Mouse (Mus musculus) embryonic facial prominence, embryonic 14.5 days (tissue): ENCODE data around the gene Olfr632. TPM values are rescaled to one million over a fixed set of nuclear protein-coding genes. Genes with fewer than 3 reads are reported as not detected.

ENCODE experiments used
- ATAC-seq: fragments of 200-750 bp; cut with Nextera tagmentation; 2 replicates; pipeline ENCODE4 v1.8.0; 2017; ENCODE audit warnings: low read depth, moderate number of reproducible peaks, moderate TSS enrichment
- DNase-seq: peaks from one replicate; pipeline ENCODE4 v3.0.0-alpha.2; 2015; ENCODE audit warnings: low spot score
- H3K27ac ChIP-seq: fragments of 300-500 bp; sonication (generic); replicated peaks from 2 replicates; pipeline ENCODE4 v1.5.1; 2014; ENCODE audit warnings: low read depth, mild to moderate bottlenecking, low read length, moderate library complexity
- H3K27me3 ChIP-seq: fragments of 300-500 bp; sonication (generic); replicated peaks from 2 replicates; pipeline ENCODE4 v1.6.1; 2014; ENCODE audit warnings: low read length; ENCODE audit not compliant: control insufficient read depth, insufficient read depth
- H3K36me3 ChIP-seq: fragments of 300-500 bp; sonication (generic); 2 replicates; pipeline ENCODE4 v1.6.1; 2014; ENCODE audit warnings: low read length, mixed read lengths; ENCODE audit not compliant: control insufficient read depth, insufficient read depth
- H3K4me1 ChIP-seq: fragments of 300-500 bp; sonication (generic); 2 replicates; pipeline ENCODE4 v1.6.1; 2014; ENCODE audit warnings: antibody characterized with exemption, low read length; ENCODE audit not compliant: control insufficient read depth, insufficient read depth
- H3K4me2 ChIP-seq: fragments of 300-500 bp; sonication (generic); 2 replicates; pipeline ENCODE4 v1.6.1; 2014; ENCODE audit warnings: low read depth, mild to moderate bottlenecking, low read length, moderate library complexity, mixed read lengths
- H3K4me3 ChIP-seq: fragments of 300-500 bp; sonication (generic); 2 replicates; pipeline ENCODE4 v1.5.1; 2014; ENCODE audit warnings: low read depth, mild to moderate bottlenecking, low read length
- H3K9ac ChIP-seq: fragments of 300-500 bp; sonication (generic); 2 replicates; pipeline ENCODE4 v1.6.1; 2014; ENCODE audit warnings: low read depth, mild to moderate bottlenecking, low read length, moderate library complexity, mixed read lengths
- H3K9me3 ChIP-seq: fragments of 300-500 bp; sonication (generic); 2 replicates; pipeline ENCODE4 v1.6.1; 2016; ENCODE audit warnings: low read length; ENCODE audit not compliant: control insufficient read depth
- WGBS: fragments of 180-500 bp; shearing (Covaris S2); extraction: QIAGEN DNeasy Blood & Tissue Kit; methylation state at CpG from one replicate; pipeline ENCODE4 v1.1.7; 2014; 5-methylcytosine and 5-hydroxymethylcytosine counted together
- polyA plus RNA-seq: library from polyadenylated mRNA; unstranded; fragments of >200 nt; fragmentation: Nextera tagmentation; extraction: Ambion mirVana; gene quantifications from 2 replicates; pipeline ENCODE4 v1.2.1, GENCODE M21; 2014

Olfr632 gene
- not detected in 2 replicates for polyA plus RNA-seq

DNA sequence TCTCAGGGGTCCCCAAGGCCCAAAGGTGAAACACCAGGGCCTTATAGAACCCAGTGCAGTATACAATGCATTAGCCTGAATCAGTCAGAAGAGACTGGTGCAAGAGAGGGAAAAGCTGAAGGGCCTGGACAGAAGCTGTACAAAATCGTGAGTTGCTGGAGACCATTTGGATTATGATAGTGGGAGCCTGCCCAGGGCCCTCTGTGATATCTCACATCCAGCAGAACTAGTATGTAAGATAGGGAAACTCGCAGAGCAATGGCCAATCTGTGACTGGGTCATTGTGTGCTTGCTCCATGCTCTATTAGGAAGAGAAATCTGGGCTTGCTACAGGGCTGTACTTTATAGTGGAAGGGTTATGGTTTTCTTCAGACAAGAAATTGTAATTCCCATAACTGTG lies at the start of gene Olfr632:
Gene Olfr632, plus strand, starts transcription at position 84 of the 400 bp plus-strand sequence.
- no peak for ATAC-seq
- Histone ChIP-seq H3K4me1 (no peaks in the 10 kb centered on the region), H3K4me3 (no peak within 1 kb of the TSS), H3K9me3 (no peaks in the 10 kb centered on the region), H3K27ac (no peak within 1 kb of the TSS), H3K4me2 (no peak within 1 kb of the TSS), H3K27me3 (no peaks in the 10 kb centered on the region), H3K9ac (no peak within 1 kb of the TSS), H3K36me3 (no peaks in the 10 kb centered on the region)
- 79% methylated on average over 2 of the region's 2 CpGs for WGBS
- DNase-seq = no peak

DNA sequence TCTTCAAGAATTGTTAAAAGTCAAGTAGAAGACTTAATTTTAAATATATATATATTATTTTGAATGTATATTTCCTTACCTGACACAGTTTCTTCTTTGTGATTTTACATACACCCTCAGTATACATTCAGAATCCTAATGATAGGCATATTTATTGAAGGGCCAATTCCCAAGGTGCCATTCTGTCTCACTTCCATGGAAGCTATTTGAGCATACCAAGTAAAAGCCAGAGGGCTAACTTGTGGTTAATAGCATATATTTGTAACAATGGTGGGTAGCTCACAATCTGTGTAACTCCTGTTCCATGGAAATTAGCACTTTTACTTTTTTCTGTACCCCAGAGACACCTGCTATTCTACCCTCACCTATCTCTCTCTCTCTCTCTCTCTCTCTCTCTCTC lies 48.0 kb upstream of the Olfr632 start, which contains the start of gene Olfr66:
Gene Olfr66, minus strand, starts transcription at position 101 of the 400 bp plus-strand sequence.
- no peaks in the 10 kb centered on the region for H3K27me3 ChIP-seq
- H3K9ac ChIP-seq = no peak within 1 kb of the TSS
- no peaks in the 10 kb centered on the region for H3K36me3 ChIP-seq
- no peaks in the 10 kb centered on the region for H3K4me1 ChIP-seq
- no peak for ATAC-seq
- H3K4me3 ChIP-seq = no peak within 1 kb of the TSS
- H3K9me3 ChIP-seq = no peaks in the 10 kb centered on the region
- H3K4me2 ChIP-seq = no peak within 1 kb of the TSS
- no peak within 1 kb of the TSS for H3K27ac ChIP-seq
- no peak for DNase-seq

DNA sequence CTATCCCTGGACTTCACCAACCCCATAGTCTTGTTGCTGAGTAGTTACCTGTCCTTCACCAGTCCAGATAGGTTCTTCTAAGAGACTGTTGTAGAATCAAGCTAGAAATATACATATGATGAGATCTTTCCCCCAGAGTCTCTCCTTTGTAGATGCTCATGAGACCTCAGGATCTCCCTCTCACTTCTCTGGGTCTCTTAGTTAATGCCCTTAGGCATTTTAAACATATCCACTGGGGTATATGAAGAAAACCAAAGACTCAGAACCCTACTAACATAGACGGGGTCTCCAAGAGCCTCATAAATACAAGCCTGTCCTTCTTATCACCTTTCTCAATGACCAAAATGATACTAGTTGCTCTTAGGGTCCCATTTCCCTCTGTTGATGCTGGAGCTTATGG lies 39.8 kb upstream of the Olfr632 start, which contains the start of gene Olfr64:
Gene Olfr64, minus strand, starts transcription at position 101 of the 400 bp plus-strand sequence.
- H3K36me3 ChIP-seq = no peaks in the 10 kb centered on the region
- H3K27me3 ChIP-seq = no peaks in the 10 kb centered on the region
- H3K4me3 ChIP-seq = no peak within 1 kb of the TSS
- ATAC-seq (no peak), DNase-seq (no peak)
- WGBS = 67% methylated on average over 1 of the region's 1 CpGs
- H3K4me2 ChIP-seq = no peak within 1 kb of the TSS
- no peaks in the 10 kb centered on the region for H3K9me3 ChIP-seq
- no peaks in the 10 kb centered on the region for H3K4me1 ChIP-seq
- H3K27ac ChIP-seq = no peak within 1 kb of the TSS
- no peak within 1 kb of the TSS for H3K9ac ChIP-seq

DNA sequence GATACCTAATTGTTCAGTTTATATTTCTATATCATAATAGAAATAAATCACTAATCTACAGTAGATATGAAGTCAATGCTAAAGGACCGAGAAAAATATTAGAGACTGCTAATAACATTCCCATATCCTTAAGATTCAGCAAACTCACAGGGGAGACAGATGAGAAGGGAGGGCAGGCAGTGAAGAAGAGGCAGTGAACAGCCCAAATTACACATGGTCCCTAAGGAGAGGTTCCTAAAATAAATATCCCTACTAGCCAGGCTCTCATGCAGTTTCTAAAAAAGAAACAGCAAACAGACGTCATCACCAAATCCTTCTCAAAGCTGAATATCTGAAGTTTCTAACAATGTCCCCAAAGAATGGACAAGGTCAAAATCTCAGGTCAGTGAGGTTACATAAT lies 31.0 kb upstream of the Olfr632 start, which contains the start of gene Olfr65:
Gene Olfr65, plus strand, starts transcription at position 301 of the 400 bp plus-strand sequence.
- Histone ChIP-seq H3K4me3 (no peak within 1 kb of the TSS), H3K36me3 (no peaks in the 10 kb centered on the region), H3K4me2 (no peak within 1 kb of the TSS), H3K9ac (no peak within 1 kb of the TSS), H3K4me1 (no peaks in the 10 kb centered on the region), H3K27ac (no peak within 1 kb of the TSS), H3K27me3 (no peaks in the 10 kb centered on the region), H3K9me3 (no peaks in the 10 kb centered on the region)
- 73% methylated on average over 2 of the region's 2 CpGs for WGBS
- DNase-seq (no peak), ATAC-seq (no peak)

DNA sequence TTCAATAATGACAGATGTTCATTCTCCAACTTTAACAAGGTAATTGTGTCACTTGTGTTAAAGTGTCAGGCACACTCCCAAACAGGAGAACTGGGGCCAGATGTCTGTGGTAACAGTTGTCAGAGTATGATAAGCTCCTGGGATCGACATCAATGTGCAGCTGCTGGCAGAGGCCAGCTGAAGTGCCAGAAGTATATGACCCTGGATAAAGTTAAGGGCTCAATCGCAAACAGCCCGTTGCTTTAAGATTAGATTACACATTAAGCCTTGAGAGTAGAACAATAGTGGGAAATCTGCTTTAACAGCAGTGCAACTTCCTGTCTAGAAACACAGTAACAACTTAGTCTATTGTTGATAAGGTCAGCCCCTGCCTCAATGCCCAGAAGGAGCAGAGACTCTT lies 24.1 kb upstream of the Olfr632 start:
- H3K27me3 ChIP-seq = no peaks in the 10 kb centered on the region
- peak; percentile 34 for DNase-seq
- ATAC-seq = no peak
- 21% methylated on average over 3 of the region's 3 CpGs for WGBS
- no peaks in the 10 kb centered on the region for H3K4me1 ChIP-seq
- no peaks in the 10 kb centered on the region for H3K9me3 ChIP-seq
- no peak overlapping the region for H3K4me3 ChIP-seq
- no peak overlapping the region for H3K4me2 ChIP-seq
- no peaks in the 10 kb centered on the region for H3K36me3 ChIP-seq
- H3K9ac ChIP-seq = no peak overlapping the region
- no peak overlapping the region for H3K27ac ChIP-seq

DNA sequence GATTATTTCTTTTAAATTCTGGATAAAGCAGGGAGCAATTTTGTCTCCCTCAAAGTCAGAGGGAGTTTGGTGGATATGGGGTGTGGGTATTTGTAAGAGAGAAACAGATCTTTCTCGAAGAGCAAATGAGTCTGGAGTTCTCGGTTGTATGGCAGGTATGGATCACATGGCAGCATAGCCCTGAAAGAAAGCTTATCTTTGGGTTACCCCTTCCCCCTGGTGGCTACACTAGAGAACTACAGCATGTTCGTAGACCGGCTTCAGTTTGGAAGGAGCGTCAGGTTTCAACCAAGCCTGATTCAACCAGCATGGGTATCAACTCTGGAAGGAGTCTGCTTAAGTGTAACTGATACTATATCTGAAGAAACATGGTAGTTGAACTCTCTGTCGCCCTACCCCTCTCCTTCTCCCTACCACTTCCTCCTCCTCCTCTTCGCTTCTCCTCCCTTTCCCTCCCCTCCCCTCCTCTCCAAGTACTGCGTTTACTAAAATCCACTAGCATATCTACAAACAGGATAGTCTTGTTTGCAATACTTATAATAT lies 21.1 kb upstream of the Olfr632 start:
- WGBS = 37% methylated on average over 8 of the region's 8 CpGs
- ATAC-seq (no peak), DNase-seq (peak; percentile 1)
- Histone ChIP-seq H3K4me1 (no peaks in the 10 kb centered on the region), H3K9ac (no peak overlapping the region), H3K4me3 (no peak overlapping the region), H3K27me3 (no peaks in the 10 kb centered on the region), H3K36me3 (no peaks in the 10 kb centered on the region), H3K9me3 (no peaks in the 10 kb centered on the region), H3K4me2 (no peak overlapping the region), H3K27ac (no peak overlapping the region)

DNA sequence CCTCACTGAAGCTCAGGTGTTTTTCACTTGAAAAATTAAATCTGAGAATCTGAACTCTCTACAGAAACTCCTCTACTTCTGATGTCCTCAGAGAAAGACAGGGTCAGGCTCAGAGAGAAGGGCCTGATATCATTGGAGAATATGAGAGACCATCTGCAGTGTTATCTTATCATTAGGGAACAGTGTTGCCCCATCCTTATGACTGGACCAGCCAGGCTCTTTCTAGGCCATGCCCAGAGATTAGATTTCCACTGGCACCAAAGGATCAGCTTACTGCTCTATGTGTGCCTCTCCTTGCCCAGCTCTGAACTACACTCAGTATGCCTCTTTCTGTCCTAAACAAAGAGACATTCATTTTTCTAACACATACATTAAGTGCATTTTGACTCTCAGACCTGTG lies 18.8 kb upstream of the Olfr632 start:
- Histone ChIP-seq H3K36me3 (no peaks in the 10 kb centered on the region), H3K9me3 (no peaks in the 10 kb centered on the region), H3K27ac (no peak overlapping the region), H3K9ac (no peak overlapping the region), H3K27me3 (no peaks in the 10 kb centered on the region), H3K4me3 (no peak overlapping the region), H3K4me1 (no peaks in the 10 kb centered on the region), H3K4me2 (no peak overlapping the region)
- DNase-seq (no peak), ATAC-seq (no peak)

DNA sequence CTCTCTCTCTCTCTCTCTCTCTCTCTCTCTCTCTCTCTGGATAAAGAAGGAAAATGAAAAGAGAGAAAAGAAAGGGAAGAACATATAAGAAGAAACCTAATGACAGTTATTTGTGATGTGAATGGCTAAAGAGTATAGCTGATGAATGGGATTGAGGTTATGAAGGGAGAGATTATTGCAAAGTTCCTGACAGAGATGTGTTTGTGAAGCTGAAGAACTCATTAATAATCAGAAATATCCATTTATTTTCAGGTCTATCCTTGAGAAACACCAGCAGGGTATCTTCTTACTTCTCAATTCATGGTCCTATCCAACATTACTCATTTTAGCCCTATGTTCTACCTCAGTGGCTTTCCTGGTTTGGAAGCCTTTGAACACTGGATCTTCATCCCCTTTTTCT lies 5.6 kb upstream of the Olfr632 start, which contains the start of gene Olfr631:
Gene Olfr631, plus strand, starts transcription at position 301 of the 400 bp plus-strand sequence.
- Histone ChIP-seq H3K4me1 (no peaks in the 10 kb centered on the region), H3K9ac (no peak within 1 kb of the TSS), H3K27ac (no peak within 1 kb of the TSS), H3K36me3 (no peaks in the 10 kb centered on the region), H3K4me2 (no peak within 1 kb of the TSS), H3K27me3 (no peaks in the 10 kb centered on the region), H3K4me3 (no peak within 1 kb of the TSS), H3K9me3 (no peaks in the 10 kb centered on the region)
- ATAC-seq (no peak), DNase-seq (no peak)

DNA sequence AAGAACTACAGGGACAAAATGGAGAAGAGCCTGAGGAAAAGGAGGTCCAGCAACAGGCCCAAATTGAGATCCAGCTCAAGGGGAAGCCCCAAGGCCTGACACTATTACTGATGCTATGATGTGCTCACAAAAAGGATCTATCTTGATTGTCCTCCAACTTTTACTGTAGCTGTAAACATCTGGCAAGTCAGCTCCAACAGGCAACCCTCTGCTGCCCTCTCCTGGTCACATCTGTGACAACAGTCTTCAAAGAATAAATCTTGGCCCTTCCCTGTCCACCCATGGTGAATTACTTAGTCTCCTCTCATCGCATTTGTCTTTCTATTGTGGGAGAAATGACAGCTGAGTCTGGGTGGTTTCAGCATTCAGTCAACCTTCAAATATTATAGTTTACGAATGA lies 8.6 kb downstream of the Olfr632 start:
- Histone ChIP-seq H3K9me3 (no peaks in the 10 kb centered on the region), H3K27me3 (no peaks in the 10 kb centered on the region), H3K4me3 (no peak overlapping the region), H3K9ac (no peak overlapping the region), H3K36me3 (no peaks in the 10 kb centered on the region), H3K27ac (no peak overlapping the region), H3K4me2 (no peak overlapping the region), H3K4me1 (no peaks in the 10 kb centered on the region)
- DNase-seq (peak; percentile 48), ATAC-seq (no peak)
- WGBS = 20% methylated on average over 2 of the region's 2 CpGs
